Mouse (Mus musculus): ENCODE measurements around the gene Tgfbrap1. TPM values are rescaled to one million over a fixed set of nuclear protein-coding genes. Genes with fewer than 3 reads are reported as not detected.

The Tgfbrap1 gene
- polyA plus RNA-seq (2014; fragmentation: Nextera tagmentation; extraction: Ambion mirVana) = 10.8 and 13.6 TPM in 2 replicates

DNA sequence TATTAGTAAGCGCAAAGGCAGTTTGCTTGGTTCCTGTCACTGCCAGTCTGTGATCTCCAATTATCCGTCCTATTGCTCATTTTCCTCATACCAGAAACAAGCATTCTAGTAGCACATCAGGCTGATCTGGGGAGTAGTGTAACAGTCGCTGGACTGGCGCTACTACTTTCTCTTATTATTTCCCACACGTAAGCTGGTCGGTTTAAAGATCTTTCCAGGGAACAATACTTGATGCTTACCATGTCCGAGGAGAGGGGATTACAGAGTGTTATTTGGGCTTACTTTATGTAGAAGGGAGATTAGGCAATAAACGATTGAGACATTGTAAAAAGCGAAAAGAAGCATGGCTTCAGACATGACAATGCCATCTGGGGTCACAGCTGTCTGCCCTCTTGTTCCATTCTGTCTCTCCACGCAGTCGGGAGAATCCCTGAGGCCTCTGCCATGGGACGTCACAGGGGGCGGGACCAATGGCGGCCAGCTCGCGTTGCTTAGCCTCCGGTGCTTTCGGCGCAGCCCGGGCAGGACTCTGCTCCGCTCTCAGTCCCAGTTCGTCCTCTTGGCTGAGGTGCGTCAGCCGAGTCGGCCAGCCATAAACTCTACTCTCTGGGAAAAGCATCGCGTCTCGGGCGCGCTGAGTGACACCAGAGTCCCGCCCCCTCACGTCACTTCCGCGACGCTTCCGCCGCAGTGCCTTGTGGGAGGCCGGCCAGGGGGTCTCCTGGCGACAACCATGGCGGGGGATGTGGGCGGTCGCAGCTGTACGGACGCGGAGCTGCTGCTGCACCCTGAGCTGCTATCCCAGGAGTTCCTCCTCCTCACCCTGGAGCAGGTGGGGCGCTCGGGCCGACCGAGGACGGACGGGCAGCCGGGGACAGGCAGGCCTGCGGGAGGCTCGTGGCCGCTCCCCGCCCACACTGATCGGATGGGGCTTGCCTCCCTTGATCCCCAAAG lies at the start of gene Tgfbrap1, which contains the start of gene AI597479:
Gene Tgfbrap1, minus strand, starts transcription at position 607 of the 954 bp plus-strand sequence.
Gene AI597479, plus strand, starts transcription at position 680 of the 954 bp plus-strand sequence.
- no peaks in the 10 kb centered on the region for H3K27me3 ChIP-seq (replicated peaks; ENCODE audit: control insufficient read depth, insufficient read depth, low read length)
- DNase-seq (ENCODE audit: low spot score) (peak; percentile 96), ATAC-seq (ENCODE audit: low read depth) (peak; percentile 97)
- under 1% methylated on average over 51 of the region's 57 CpGs for WGBS
- H3K9ac ChIP-seq (ENCODE audit: low read depth, low read length) = peak within 1 kb of the TSS; percentile 96
- H3K36me3 ChIP-seq (ENCODE audit: control insufficient read depth, insufficient read depth, low read length) = peaks cover 10% of the 10 kb centered on the region; the same call in 1 of the 2 replicates
- peak within 1 kb of the TSS; percentile 84 for H3K4me2 ChIP-seq (ENCODE audit: low read depth, low read length)
- H3K27ac ChIP-seq (replicated peaks; ENCODE audit: low read depth, low read length) = peak within 1 kb of the TSS; percentile 100
- peaks cover 5% of the 10 kb centered on the region for H3K4me1 ChIP-seq (ENCODE audit: control insufficient read depth, insufficient read depth, low read length)
- peak within 1 kb of the TSS; percentile 99 for H3K4me3 ChIP-seq (ENCODE audit: low read depth, low read length)
- H3K9me3 ChIP-seq (ENCODE audit: control insufficient read depth, low read length) = no peaks in the 10 kb centered on the region

DNA sequence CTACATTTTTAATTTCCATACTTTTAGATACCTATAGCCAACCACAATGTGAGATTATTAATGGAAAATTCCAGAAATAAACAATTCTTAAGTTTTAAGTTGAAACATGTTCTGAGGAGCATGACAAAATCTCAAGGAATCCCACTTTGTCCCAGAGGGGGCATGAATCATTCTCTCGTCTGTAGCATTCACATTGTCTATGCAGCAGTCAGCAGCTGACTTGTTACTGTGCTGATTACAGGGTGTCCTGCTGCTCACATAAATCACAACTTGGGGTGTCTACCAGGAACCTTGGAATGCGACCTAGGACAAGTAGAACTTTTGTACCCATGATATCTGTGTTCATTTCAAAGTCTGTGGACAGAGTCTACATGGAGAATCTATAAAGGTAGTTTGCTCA lies 49.0 kb upstream of the Tgfbrap1 start:
- no peak overlapping the region for H3K9ac ChIP-seq (ENCODE audit: low read depth, low read length)
- no peak overlapping the region for H3K4me3 ChIP-seq (ENCODE audit: low read depth, low read length)
- H3K9me3 ChIP-seq (ENCODE audit: control insufficient read depth, low read length) = no peaks in the 10 kb centered on the region
- no peaks in the 10 kb centered on the region for H3K27me3 ChIP-seq (replicated peaks; ENCODE audit: control insufficient read depth, insufficient read depth, low read length)
- ATAC-seq (ENCODE audit: low read depth) (no peak), DNase-seq (ENCODE audit: low spot score) (no peak)
- H3K4me2 ChIP-seq (ENCODE audit: low read depth, low read length) = no peak overlapping the region
- 52% methylated on average over 2 of the region's 2 CpGs for WGBS
- H3K27ac ChIP-seq (replicated peaks; ENCODE audit: low read depth, low read length) = no peak overlapping the region
- H3K4me1 ChIP-seq (ENCODE audit: control insufficient read depth, insufficient read depth, low read length) = no peaks in the 10 kb centered on the region
- H3K36me3 ChIP-seq (ENCODE audit: control insufficient read depth, insufficient read depth, low read length) = no peaks in the 10 kb centered on the region

DNA sequence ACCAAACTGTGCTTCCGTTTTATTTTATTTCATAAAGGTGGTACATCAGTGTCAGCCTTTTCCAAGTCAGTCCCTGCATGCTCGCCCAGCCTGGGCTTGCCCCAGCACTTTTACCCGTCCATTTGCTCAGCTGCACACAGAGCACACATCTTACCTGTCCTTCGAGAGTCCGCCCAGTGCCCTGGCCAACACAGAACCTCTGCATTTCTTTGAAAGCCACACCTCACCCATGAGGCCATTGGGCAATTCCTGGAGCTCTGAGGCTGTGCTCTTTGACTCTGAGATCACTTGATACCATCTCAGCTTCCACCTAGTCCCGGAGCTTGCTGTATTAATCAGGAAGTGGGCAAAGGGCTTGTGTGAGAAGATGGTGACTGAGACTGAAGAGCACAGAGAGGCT lies 47.0 kb upstream of the Tgfbrap1 start:
- Histone ChIP-seq H3K4me3 (ENCODE audit: low read depth, low read length) (no peak overlapping the region), H3K9ac (ENCODE audit: low read depth, low read length) (no peak overlapping the region), H3K27me3 (replicated peaks; ENCODE audit: control insufficient read depth, insufficient read depth, low read length) (no peaks in the 10 kb centered on the region), H3K4me1 (ENCODE audit: control insufficient read depth, insufficient read depth, low read length) (no peaks in the 10 kb centered on the region), H3K36me3 (ENCODE audit: control insufficient read depth, insufficient read depth, low read length) (no peaks in the 10 kb centered on the region; the same call in 1 of the 2 replicates), H3K4me2 (ENCODE audit: low read depth, low read length) (no peak overlapping the region), H3K9me3 (ENCODE audit: control insufficient read depth, low read length) (no peaks in the 10 kb centered on the region), H3K27ac (replicated peaks; ENCODE audit: low read depth, low read length) (no peak overlapping the region)
- no peak for DNase-seq (ENCODE audit: low spot score)
- no peak for ATAC-seq (ENCODE audit: low read depth)
- 70% methylated on average over 6 of the region's 6 CpGs for WGBS

DNA sequence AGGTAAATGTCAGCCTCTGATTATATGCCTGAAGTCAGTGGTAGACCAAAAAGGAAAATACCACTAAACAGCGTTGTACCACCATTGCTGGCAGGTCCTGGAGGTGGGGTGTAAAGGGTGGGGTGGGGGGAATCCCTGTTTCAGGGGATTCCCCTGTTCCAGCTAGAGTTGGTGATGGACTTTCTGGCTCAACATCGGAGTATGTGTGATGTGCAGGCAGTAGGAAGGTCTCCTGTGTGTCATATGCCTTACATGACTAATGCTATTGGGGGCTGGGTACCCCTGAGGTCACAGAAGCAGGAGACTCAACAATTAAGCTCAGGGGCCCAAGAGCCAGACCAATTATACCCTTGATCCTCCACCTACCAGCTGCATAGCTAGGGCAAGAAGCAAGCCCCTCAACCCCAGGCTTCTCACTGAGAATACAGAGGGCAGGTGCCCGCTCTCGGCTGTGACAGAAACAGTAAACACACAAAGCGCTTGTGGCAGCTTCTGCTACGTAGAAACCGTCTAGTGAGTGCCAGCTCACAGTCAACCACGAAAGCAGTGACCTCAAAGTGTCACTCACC lies 46.0 kb upstream of the Tgfbrap1 start:
- no peaks in the 10 kb centered on the region; the same call in 1 of the 2 replicates for H3K36me3 ChIP-seq (ENCODE audit: control insufficient read depth, insufficient read depth, low read length)
- H3K9me3 ChIP-seq (ENCODE audit: control insufficient read depth, low read length) = no peaks in the 10 kb centered on the region
- H3K4me3 ChIP-seq (ENCODE audit: low read depth, low read length) = no peak overlapping the region
- no peak overlapping the region for H3K9ac ChIP-seq (ENCODE audit: low read depth, low read length)
- H3K27me3 ChIP-seq (replicated peaks; ENCODE audit: control insufficient read depth, insufficient read depth, low read length) = no peaks in the 10 kb centered on the region
- H3K27ac ChIP-seq (replicated peaks; ENCODE audit: low read depth, low read length) = no peak overlapping the region
- no peaks in the 10 kb centered on the region for H3K4me1 ChIP-seq (ENCODE audit: control insufficient read depth, insufficient read depth, low read length)
- ATAC-seq (ENCODE audit: low read depth) (no peak), DNase-seq (ENCODE audit: low spot score) (no peak)
- no peak overlapping the region for H3K4me2 ChIP-seq (ENCODE audit: low read depth, low read length)
- 84% methylated on average over 8 of the region's 8 CpGs for WGBS

DNA sequence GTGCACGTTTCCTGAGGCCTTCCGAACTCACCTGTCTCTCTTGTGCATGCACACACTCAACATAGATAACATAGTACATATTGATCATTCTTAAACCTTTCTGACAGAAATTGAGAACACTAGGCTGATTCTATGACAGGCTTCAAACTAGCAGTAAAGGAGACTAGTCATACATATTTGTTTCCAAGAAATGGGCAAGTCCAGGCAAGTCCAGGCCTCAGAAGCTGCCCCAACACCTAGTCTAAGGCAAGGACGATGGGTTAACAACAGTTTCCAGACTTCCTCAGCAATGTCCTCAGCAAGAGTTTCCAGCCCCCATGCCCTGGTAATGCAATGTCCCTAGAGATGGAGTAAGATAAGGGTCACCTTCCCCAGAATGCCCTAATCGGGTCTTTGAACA lies 45.4 kb upstream of the Tgfbrap1 start:
- Histone ChIP-seq H3K36me3 (ENCODE audit: control insufficient read depth, insufficient read depth, low read length) (no peaks in the 10 kb centered on the region; the same call in 1 of the 2 replicates), H3K4me2 (ENCODE audit: low read depth, low read length) (no peak overlapping the region), H3K27me3 (replicated peaks; ENCODE audit: control insufficient read depth, insufficient read depth, low read length) (no peaks in the 10 kb centered on the region), H3K4me1 (ENCODE audit: control insufficient read depth, insufficient read depth, low read length) (no peaks in the 10 kb centered on the region), H3K27ac (replicated peaks; ENCODE audit: low read depth, low read length) (no peak overlapping the region), H3K9ac (ENCODE audit: low read depth, low read length) (no peak overlapping the region), H3K4me3 (ENCODE audit: low read depth, low read length) (no peak overlapping the region), H3K9me3 (ENCODE audit: control insufficient read depth, low read length) (no peaks in the 10 kb centered on the region)
- ATAC-seq (ENCODE audit: low read depth) = no peak
- 82% methylated on average over 4 of the region's 4 CpGs for WGBS
- no peak for DNase-seq (ENCODE audit: low spot score)

DNA sequence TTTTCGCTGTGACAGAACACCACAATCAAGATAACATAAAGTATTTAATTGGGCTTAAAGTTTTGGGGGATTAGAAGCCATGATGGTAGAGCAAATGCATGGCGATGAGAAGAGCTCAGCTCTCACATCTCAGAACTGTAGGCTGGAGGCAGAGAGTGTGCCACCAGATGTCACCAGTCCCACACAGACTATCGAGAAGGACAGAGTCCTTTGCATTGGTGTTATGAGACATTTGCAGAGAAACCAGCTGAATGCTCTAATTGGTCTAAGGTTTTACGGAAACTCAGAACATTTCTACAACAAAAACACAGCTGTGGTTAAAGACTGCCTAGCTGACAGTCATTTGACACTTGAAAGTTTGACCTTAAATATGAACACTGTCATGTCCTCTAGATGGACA lies 44.8 kb upstream of the Tgfbrap1 start:
- no peaks in the 10 kb centered on the region for H3K4me1 ChIP-seq (ENCODE audit: control insufficient read depth, insufficient read depth, low read length)
- 70% methylated on average over 4 of the region's 4 CpGs for WGBS
- no peak overlapping the region for H3K27ac ChIP-seq (replicated peaks; ENCODE audit: low read depth, low read length)
- DNase-seq (ENCODE audit: low spot score) (peak; percentile 35), ATAC-seq (ENCODE audit: low read depth) (no peak)
- H3K4me3 ChIP-seq (ENCODE audit: low read depth, low read length) = no peak overlapping the region
- no peaks in the 10 kb centered on the region for H3K27me3 ChIP-seq (replicated peaks; ENCODE audit: control insufficient read depth, insufficient read depth, low read length)
- no peaks in the 10 kb centered on the region; the same call in 1 of the 2 replicates for H3K36me3 ChIP-seq (ENCODE audit: control insufficient read depth, insufficient read depth, low read length)
- H3K9me3 ChIP-seq (ENCODE audit: control insufficient read depth, low read length) = no peaks in the 10 kb centered on the region
- H3K9ac ChIP-seq (ENCODE audit: low read depth, low read length) = no peak overlapping the region
- H3K4me2 ChIP-seq (ENCODE audit: low read depth, low read length) = no peak overlapping the region

DNA sequence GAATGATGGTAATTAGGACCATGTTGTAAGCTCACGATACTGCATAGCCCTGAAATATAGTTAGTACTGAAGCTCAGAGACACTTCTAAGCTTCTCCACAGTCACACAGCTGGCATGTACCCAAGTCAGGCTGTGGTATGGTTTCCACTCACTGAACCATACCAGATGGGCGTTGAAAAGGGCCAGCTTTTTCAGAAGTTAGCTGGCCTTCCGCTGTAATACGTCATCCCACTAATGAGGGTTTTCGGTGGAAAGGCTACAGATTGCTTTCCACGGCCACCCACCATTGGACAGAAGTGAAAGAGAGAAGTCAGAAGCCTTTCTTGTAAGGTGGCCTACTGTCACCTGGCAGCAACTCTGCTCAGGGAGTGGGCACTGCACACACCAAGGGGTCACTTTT lies 44.4 kb upstream of the Tgfbrap1 start:
- Histone ChIP-seq H3K4me2 (ENCODE audit: low read depth, low read length) (no peak overlapping the region), H3K36me3 (ENCODE audit: control insufficient read depth, insufficient read depth, low read length) (no peaks in the 10 kb centered on the region; the same call in 1 of the 2 replicates), H3K9me3 (ENCODE audit: control insufficient read depth, low read length) (no peaks in the 10 kb centered on the region), H3K27ac (replicated peaks; ENCODE audit: low read depth, low read length) (no peak overlapping the region), H3K27me3 (replicated peaks; ENCODE audit: control insufficient read depth, insufficient read depth, low read length) (no peaks in the 10 kb centered on the region), H3K4me3 (ENCODE audit: low read depth, low read length) (no peak overlapping the region), H3K4me1 (ENCODE audit: control insufficient read depth, insufficient read depth, low read length) (no peaks in the 10 kb centered on the region), H3K9ac (ENCODE audit: low read depth, low read length) (no peak overlapping the region)
- 70% methylated on average over 6 of the region's 6 CpGs for WGBS
- ATAC-seq (ENCODE audit: low read depth) (no peak), DNase-seq (ENCODE audit: low spot score) (no peak)

DNA sequence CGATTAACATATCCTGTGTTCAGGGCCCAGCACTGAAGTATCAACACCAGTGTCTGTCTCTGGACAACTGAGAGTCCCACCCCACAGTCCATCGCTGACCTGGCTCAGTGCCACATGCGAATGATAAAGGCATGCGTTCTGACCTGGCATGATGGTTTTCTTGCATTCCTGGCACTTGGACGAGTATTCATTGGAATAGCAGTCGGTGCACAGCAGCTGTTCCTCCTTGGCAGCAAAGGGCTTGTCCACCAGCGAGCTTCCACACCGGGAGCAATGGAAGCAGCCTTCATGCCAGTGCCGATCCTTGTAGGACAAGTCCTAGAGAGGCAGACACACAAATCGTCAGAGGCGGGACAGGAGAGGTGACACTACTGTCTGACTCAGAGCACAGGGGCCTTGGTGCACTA lies 43.1 kb upstream of the Tgfbrap1 start:
- Histone ChIP-seq H3K36me3 (ENCODE audit: control insufficient read depth, insufficient read depth, low read length) (no peaks in the 10 kb centered on the region; the same call in 1 of the 2 replicates), H3K4me3 (ENCODE audit: low read depth, low read length) (no peak overlapping the region), H3K4me2 (ENCODE audit: low read depth, low read length) (no peak overlapping the region), H3K9ac (ENCODE audit: low read depth, low read length) (no peak overlapping the region), H3K27me3 (replicated peaks; ENCODE audit: control insufficient read depth, insufficient read depth, low read length) (no peaks in the 10 kb centered on the region), H3K4me1 (ENCODE audit: control insufficient read depth, insufficient read depth, low read length) (no peaks in the 10 kb centered on the region), H3K27ac (replicated peaks; ENCODE audit: low read depth, low read length) (no peak overlapping the region), H3K9me3 (ENCODE audit: control insufficient read depth, low read length) (no peaks in the 10 kb centered on the region)
- peak; percentile 23 for DNase-seq (ENCODE audit: low spot score)
- 66% methylated on average over 11 of the region's 11 CpGs for WGBS
- ATAC-seq (ENCODE audit: low read depth) = no peak

Measured in embryonic facial prominence, embryonic 14.5 days (tissue).